Comparison of ENCODE assay signal across 10 mouse cellular contexts in the genomic region with DNA sequence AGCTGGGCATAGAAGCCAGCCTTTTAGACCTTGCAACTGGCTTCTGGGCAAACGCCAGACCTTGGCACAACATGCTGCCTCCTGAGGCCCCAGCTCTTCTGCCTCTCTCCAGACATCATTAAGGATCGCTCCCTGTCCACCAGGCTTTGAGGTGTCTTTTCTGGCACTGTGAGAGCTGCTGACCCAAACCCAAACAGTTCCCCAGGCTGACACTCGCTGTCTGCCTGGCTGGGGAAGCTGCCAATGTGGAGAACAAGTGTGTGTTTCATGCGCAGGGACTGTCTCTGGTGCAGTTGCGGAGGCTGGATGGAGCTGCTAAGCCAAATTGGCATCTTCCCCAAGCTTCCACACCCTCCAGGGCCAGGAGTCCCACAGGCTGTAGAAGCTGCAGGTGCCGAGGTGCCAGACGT. TPM values are rescaled to one million over a fixed set of nuclear protein-coding genes. Genes with fewer than 3 reads are reported as not detected.
A peak's percentile ranks its signal among the peaks of the same experiment; 100 is the strongest.
DNase-seq lines count a peak whose midpoint lies in the region; ATAC-seq and TF ChIP-seq lines count a peak whose summit lies in the region.
"Had no signal": no experiment of that assay in that cellular context is flagged by ENCODE, and none has a peak within 500 bp of the region (broad histone marks: within the 10 kb centered on the region; RNA-seq: fewer than 3 reads in every experiment).

No protein-coding gene starts in this region.

- H3K9ac ChIP-seq in liver, adult 2 months (ENCODE audit: low read depth, low read length) = no peak overlapping the region

- H3K27me3 ChIP-seq in liver, adult 2 months (ENCODE audit: control insufficient read depth, insufficient read depth, low read length) = no peaks in the 10 kb centered on the region
- no peaks in the 10 kb centered on the region for H3K27me3 ChIP-seq in cerebellum, adult 2 months (ENCODE audit: control insufficient read depth, insufficient read depth, low read length)

- peak; percentile 38 for DNase-seq in liver, adult 2 months (ENCODE audit: extremely low read depth, low read depth, low spot score)
- DNase-seq in liver = no peak
- DNase-seq in cerebellum, adult 2 months = peak; percentile 66 to 67
- peak; percentile 85 for DNase-seq in layer of hippocampus, adult 9-11 months
- peak; percentile 77 to 80 for DNase-seq in right cerebral cortex, postnatal 10 days (ENCODE audit: low spot score in 2 of 2)
- DNase-seq in spleen, adult 18-20 months = no peak
- DNase-seq: retina, postnatal 1 day; thymus, postnatal 25 days had no signal

- TF ChIP-seq POLR2A in liver, adult 2 months (IDR thresholded peaks at IDR 0.05; ENCODE audit: extremely low read depth, insufficient read depth, low read length) = no peak
- TF ChIP-seq POLR2A in cerebellum, adult 2 months (IDR thresholded peaks at IDR 0.05; ENCODE audit: borderline replicate concordance, insufficient read depth, low read length) = no peak

- ATAC-seq in activated CD4-positive, CD25-positive, alpha-beta regulatory T cell, adult 4 months = no peak

- 62% methylated on average over 7 of the region's 7 CpGs for WGBS in liver, adult 2 months
- WGBS in cerebellum, adult 2 months = 7% methylated on average over 7 of the region's 7 CpGs

- no peak overlapping the region for H3K4me3 ChIP-seq in liver, adult 2 months (ENCODE audit: insufficient read depth, low read depth, low read length)
- no peak overlapping the region for H3K4me3 ChIP-seq in cerebellum, adult 2 months (replicated peaks; ENCODE audit: insufficient read depth, low read depth, low read length)

- H3K27ac ChIP-seq in liver, adult 2 months (replicated peaks; ENCODE audit: insufficient read depth, low read depth, low read length) = no peak overlapping the region
- H3K27ac ChIP-seq in cerebellum, adult 2 months (ENCODE audit: insufficient read depth, low read length) = no peak overlapping the region

- no peaks in the 10 kb centered on the region for H3K79me2 ChIP-seq in liver, adult 2 months (ENCODE audit: control insufficient read depth, insufficient read depth, low read length)

- no peak for TF ChIP-seq CTCF in liver, adult 2 months (IDR thresholded peaks at IDR 0.05; ENCODE audit: low read depth, low read length)
- no peak for TF ChIP-seq CTCF in cerebellum, adult 2 months (IDR thresholded peaks at IDR 0.05; ENCODE audit: borderline replicate concordance, insufficient read depth, low read depth, low read length)

- peaks cover 57% of the 10 kb centered on the region for H3K36me3 ChIP-seq in liver, adult 2 months (ENCODE audit: control insufficient read depth, insufficient read depth, low read length)

- peaks cover 6% of the 10 kb centered on the region for H3K4me1 ChIP-seq in liver, adult 2 months (ENCODE audit: control insufficient read depth, insufficient read depth, low read length)
- peaks cover 23% of the 10 kb centered on the region for H3K4me1 ChIP-seq in cerebellum, adult 2 months (ENCODE audit: control insufficient read depth, insufficient read depth, low read length)

RNA-seq across cellular contexts. Expression of a gene that starts 25.1 kb away (rescaled TPM):
- total RNA-seq in liver, adult 2 months (2014; rRNA removed) = 382 and 424 TPM in 2 replicates
- polyA plus RNA-seq in liver, adult 2 months (2012; rRNA removed) = 768 and 871 TPM in 2 replicates
- polyA plus RNA-seq in cerebellum, adult 2 months (2012; rRNA removed) = 10.5 and 11.3 TPM in 2 replicates
- 1 to 10 TPM; 3.0 to 4.7 TPM for polyA plus RNA-seq in activated CD4-positive, CD25-positive, alpha-beta regulatory T cell, adult 4 months (2017; shearing (Covaris generic))

RNA-seq across cellular contexts. Expression of a gene that starts 58.0 kb away (rescaled TPM):
- total RNA-seq in liver, adult 2 months (2014; rRNA removed) = under 0.01 and 0.20 TPM in 2 replicates
- polyA plus RNA-seq in liver, adult 2 months (2012; rRNA removed) = not detected in 2 replicates
- polyA plus RNA-seq in cerebellum, adult 2 months (2012; rRNA removed) = 5.9 and 6.3 TPM in 2 replicates
- not detected for polyA plus RNA-seq in activated CD4-positive, CD25-positive, alpha-beta regulatory T cell, adult 4 months (2017; shearing (Covaris generic))
- polyA plus RNA-seq: kidney, embryonic 14.5 days had no signal

Comparison
In these comparisons a context has a peak if more than half of its experiments do, and no peak if none do; other contexts are left out.
1. DNase-seq: peak in liver, adult 2 months (single experiment), cerebellum, adult 2 months (2 of 2), layer of hippocampus, adult 9-11 months (single experiment) and right cerebral cortex, postnatal 10 days (2 of 2); none in liver (single experiment) and spleen, adult 18-20 months (0 of 2).
2. RNA of a gene that starts 25.1 kb away (polyA plus RNA-seq): 768 to 871 TPM in liver, adult 2 months; 10.5 to 11.3 TPM in cerebellum, adult 2 months and 3.0 to 4.7 TPM in activated CD4-positive, CD25-positive, alpha-beta regulatory T cell, adult 4 months; every median in the first group is over 10 times any median in the second.